23 mouse cellular contexts compared by ENCODE assay signal in the genomic region with DNA sequence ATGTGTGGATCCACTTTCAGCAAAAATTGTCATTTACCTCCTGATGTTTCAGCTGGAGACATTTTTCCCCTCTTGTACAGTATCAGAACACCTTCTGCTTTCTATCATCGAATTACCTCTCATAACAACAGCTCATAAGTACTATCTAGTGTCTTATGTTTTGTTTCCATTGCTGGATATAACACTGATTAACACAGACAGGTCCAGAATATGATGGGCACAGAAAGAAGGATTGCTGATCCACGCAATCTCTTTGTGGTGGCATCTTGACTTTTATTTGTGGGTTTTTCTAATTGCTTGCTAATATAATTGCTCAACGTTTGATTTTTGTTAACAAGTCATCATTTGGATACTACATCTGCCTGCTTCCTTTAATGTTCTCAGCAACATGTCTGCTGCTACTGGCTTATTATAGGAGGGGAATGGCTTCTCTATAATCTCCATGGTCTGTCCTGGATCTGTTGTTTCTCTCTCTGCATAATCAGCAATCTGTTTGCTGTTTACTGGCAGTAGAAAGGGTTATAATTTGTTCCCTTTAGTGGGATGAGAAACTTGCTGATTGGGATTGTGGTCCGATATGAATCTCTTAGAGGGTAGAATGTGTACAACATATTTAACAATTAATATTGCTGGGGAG.
"Had no signal": no experiment of that assay in that cellular context is flagged by ENCODE, and none has a peak within 500 bp of the region (broad histone marks: within the 10 kb centered on the region; RNA-seq: fewer than 3 reads in every experiment).

No protein-coding gene starts in this region.

- H3K36me3 ChIP-seq: limb, embryonic 10.5 days; limb, embryonic 13.5 days; liver, embryonic 12.5 days; liver, embryonic 15.5 days; lung, embryonic 15.5 days; neural tube, embryonic 12.5 days; neural tube, embryonic 15.5 days had no signal

- DNase-seq: kidney, adult 2 months; kidney, postnatal 25 days; liver; lung, adult 18-20 months; lung, postnatal 10 days; lung, postnatal 36 days; midbrain, embryonic 14.5 days; right cerebral cortex, adult 18-20 months; right cerebral cortex, postnatal 14 days; right cerebral cortex, postnatal 4 days; thymus, adult 2 months; thymus, postnatal 14 days; thymus, postnatal 4 days had no signal

- H3K4me2 ChIP-seq: limb, embryonic 13.5 days; liver, embryonic 12.5 days; liver, embryonic 15.5 days; lung, embryonic 15.5 days; midbrain, embryonic 11.5 days; neural tube, embryonic 12.5 days; neural tube, embryonic 15.5 days had no signal

- H3K9me3 ChIP-seq: limb, embryonic 10.5 days; limb, embryonic 13.5 days; liver, embryonic 12.5 days; liver, embryonic 15.5 days; lung, embryonic 15.5 days; neural tube, embryonic 12.5 days; neural tube, embryonic 15.5 days had no signal

- H3K27me3 ChIP-seq: limb, embryonic 13.5 days; liver, embryonic 12.5 days; liver, embryonic 15.5 days; lung, embryonic 15.5 days; neural tube, embryonic 12.5 days; neural tube, embryonic 15.5 days had no signal

- H3K4me3 ChIP-seq: limb, embryonic 10.5 days; limb, embryonic 13.5 days; liver, embryonic 12.5 days; liver, embryonic 15.5 days; lung, embryonic 15.5 days; neural tube, embryonic 12.5 days; neural tube, embryonic 15.5 days had no signal

- ATAC-seq: liver, embryonic 12.5 days had no signal

- H3K27ac ChIP-seq: kidney, postnatal 0 days; limb, embryonic 10.5 days; limb, embryonic 13.5 days; liver, embryonic 12.5 days; liver, embryonic 15.5 days; lung, embryonic 15.5 days; neural tube, embryonic 12.5 days; neural tube, embryonic 15.5 days; stomach, postnatal 0 days had no signal

- H3K4me1 ChIP-seq: limb, embryonic 10.5 days; limb, embryonic 13.5 days; liver, embryonic 12.5 days; liver, embryonic 15.5 days; lung, embryonic 15.5 days; neural tube, embryonic 12.5 days; neural tube, embryonic 15.5 days had no signal

- H3K9ac ChIP-seq: limb, embryonic 13.5 days; liver, embryonic 12.5 days; liver, embryonic 15.5 days; lung, embryonic 15.5 days; neural tube, embryonic 12.5 days; neural tube, embryonic 15.5 days had no signal
